Mouse (Mus musculus): Measurements from ENCODE around the gene Adap1.

The Adap1 gene

DNA sequence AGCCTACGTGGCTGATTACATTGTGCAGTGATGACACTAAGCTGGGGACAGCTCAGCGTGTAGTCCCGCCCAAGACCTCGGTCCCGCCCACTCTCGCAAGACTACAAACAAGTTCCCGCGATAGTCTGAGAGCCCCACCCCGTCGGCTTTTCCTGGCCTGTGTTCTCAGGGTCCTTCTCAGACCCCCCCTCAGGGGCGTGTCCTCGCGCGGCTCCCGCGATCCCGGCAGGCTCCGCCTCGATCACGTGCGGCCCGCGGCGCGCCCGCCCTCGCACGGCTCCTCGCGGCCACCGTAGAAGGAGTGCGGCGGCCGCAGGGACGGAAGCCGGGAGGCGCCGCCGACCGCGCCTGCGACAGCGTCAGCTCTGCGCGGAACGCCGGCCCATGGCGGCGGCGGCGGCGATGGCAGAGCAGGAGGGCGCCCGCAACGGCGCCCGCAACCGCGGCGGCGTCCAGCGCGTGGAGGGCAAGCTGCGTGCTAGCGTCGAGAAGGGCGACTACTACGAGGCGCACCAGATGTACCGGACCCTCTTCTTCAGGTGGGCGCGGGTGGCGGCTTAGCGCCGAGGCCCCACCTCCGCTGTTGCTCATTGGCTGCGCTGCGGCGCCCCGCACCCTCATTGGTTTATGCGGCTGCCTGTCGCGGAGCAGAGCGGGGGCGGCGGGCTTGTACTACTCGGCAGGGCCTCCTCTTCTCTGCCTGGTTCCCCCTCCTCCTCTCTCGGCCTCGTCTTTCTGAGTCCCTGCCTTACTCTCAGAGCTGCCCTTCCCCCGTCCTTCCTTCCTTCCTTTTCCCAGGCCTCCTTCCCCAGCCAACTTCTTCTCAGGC, 73.1 kb downstream of the Adap1 start, which contains the start of gene Get4:
TSS of gene Get4 (plus strand) at position 244 of the 829 bp plus-strand sequence.
- peak; percentile 98 to 99 for DNase-seq (ENCODE audit: low spot score in 2 of 2)

- no peak for DNase-seq (ENCODE audit: low spot score in 2 of 2)
Observed at GRCm38 (mm10) chr5:139251736-139252080, 73.7 kb downstream of the Adap1 start.

- no peak for DNase-seq (ENCODE audit: low spot score in 2 of 2)
Observed at GRCm38 (mm10) chr5:139251279-139251678, 74.1 kb downstream of the Adap1 start.

DNA sequence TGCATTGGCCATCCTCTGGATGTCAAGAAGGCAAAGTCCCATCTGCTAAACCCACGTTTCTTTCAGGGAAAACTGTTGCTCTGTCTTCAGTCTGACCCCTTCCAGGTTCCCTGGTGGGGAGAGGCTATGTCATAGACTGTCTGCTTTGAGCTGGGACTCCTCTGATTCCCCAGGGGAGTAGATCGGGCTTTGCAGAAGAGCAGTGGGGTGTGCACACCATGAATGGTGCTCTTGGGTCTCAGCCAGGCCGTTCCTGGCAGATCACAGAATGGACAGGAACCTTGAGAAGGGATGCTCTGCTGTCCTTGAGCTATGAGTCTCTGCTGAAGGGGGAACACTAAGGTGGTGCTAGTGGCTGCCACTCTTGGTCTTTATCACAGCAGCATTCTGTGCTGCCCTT, 76.6 kb downstream of the Adap1 start:
- no peak for DNase-seq (ENCODE audit: low spot score in 2 of 2)

GRCm38 (mm10) chr5:139247767-139248166, 77.7 kb downstream of the Adap1 start:
- DNase-seq (ENCODE audit: low spot score in 2 of 2) = no peak

- no peak for DNase-seq (ENCODE audit: low spot score in 2 of 2)
Observed at GRCm38 (mm10) chr5:139243384-139243783, 82.0 kb downstream of the Adap1 start.

- no peak for DNase-seq (ENCODE audit: low spot score in 2 of 2)
Observed at GRCm38 (mm10) chr5:139241022-139241761, 84.2 kb downstream of the Adap1 start.

DNA sequence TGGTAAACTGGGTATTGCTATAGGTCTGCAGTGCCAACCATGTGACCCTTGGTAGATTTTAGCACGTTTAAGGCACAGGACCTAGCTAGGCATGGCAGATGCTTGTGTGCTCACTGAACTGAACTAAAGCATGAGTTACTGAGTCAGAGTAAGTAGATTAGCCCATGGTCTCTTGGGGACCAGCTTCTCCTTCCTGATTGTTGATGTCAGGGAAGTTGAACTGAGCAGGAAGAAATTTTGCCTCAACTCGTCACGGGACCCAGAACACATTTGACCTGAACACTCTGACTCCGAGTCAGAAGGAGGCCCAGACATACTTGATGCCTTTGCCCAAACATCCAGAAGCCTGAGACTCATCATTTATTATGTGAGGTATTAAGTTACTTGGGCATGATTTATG, 88.0 kb downstream of the Adap1 start:
- DNase-seq (ENCODE audit: low spot score in 2 of 2) = no peak

DNA sequence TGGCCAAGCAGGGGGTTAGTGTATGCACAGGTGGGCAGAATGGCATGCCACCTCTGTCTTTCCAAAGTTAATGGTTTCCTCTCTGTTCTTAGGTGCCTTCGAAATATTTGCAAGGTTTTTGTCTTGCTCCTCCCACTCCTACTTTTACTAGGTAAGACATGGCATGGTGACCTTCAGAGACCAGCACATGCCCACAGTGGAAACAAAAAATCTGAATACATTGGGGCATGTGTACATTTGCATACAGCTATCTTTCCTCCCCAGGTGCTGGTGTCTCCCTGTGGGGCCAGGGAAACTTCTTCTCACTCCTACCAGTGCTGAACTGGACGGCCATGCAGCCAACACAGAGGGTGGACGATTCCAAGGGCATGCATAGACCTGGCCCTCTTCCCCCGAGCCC, 91.0 kb downstream of the Adap1 start:
- DNase-seq (ENCODE audit: low spot score in 2 of 2) = no peak

GRCm38 (mm10) chr5:139232083-139232482, 93.3 kb downstream of the Adap1 start:
- no peak for DNase-seq (ENCODE audit: low spot score in 2 of 2)

DNA sequence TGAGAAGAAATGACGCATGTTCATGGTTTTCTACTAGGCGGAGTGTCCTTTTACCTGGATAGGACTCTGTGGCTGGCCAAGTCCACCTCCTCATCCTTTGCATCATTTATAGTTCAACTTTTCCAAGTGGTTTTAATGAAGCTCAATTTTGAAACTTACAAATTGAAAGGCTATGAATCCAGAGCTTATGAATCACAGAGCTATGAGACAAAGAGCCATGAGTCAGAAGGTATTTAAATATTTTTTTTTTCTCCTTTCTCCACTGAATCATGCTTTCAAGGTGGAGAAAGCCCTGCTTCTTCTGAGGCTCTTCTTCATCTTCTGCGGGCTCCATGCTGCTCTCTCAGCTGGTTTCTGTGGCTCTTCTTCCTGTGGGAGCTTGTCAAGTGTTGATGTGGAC, 95.7 kb downstream of the Adap1 start:
- DNase-seq (ENCODE audit: low spot score in 2 of 2) = no peak

- no peak for DNase-seq (ENCODE audit: low spot score in 2 of 2)
Observed at GRCm38 (mm10) chr5:139228318-139228717, 97.1 kb downstream of the Adap1 start.

DNA sequence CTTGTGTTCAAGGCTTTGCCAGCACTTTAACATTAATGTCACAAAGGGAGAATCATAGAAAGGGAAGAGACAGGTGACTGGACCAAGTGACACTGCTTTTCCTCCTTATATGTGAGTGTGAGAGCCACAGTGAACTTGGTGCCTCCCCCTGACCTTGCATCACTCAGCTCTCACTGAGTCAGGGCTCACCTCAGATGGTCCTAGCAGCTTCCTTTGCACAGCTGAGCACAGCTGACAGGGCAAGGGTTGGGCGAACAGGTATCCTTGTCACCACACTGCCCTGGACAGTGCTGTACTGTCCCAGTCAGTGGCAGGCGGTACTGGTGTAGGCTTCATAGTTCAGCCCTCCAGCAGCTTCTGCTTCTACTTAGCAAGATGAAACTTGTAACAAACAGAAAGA, 97.8 kb downstream of the Adap1 start:
- no peak for DNase-seq (ENCODE audit: low spot score in 2 of 2)

- no peak for DNase-seq (ENCODE audit: low spot score in 2 of 2)
Observed at GRCm38 (mm10) chr5:139227236-139227635, 98.2 kb downstream of the Adap1 start.

GRCm38 (mm10) chr5:139223331-139223730, 102.1 kb downstream of the Adap1 start:
- no peak for DNase-seq (ENCODE audit: low spot score in 2 of 2)
